Mouse (Mus musculus) left cerebral cortex, adult 8-10 months (tissue): ENCODE results near the gene Serinc4. TPM values are rescaled to one million over a fixed set of nuclear protein-coding genes. Genes with fewer than 3 reads are reported as not detected.

Source experiments
- DNase-seq, 2 experiments: peaks; one replicate each; pipeline ENCODE4 v3.0.0; 2022; ENCODE audit warnings: low spot score in 2 of 2
- microRNA-seq, 2 experiments: library from miRNA; unstranded; fragments of <30 nt; microRNA quantifications; one replicate each; pipeline ENCODE4 v1.2.0; 2022
- total RNA-seq, 4 experiments: library from RNA; stranded (reverse); gene quantifications; 2 replicates each; pipeline ENCODE4 v1.2.4; 2022

Gene Serinc4
- total RNA-seq, 4 experiments from 2014 or later = 0.27 to 1.1 (median 0.50) TPM

DNA sequence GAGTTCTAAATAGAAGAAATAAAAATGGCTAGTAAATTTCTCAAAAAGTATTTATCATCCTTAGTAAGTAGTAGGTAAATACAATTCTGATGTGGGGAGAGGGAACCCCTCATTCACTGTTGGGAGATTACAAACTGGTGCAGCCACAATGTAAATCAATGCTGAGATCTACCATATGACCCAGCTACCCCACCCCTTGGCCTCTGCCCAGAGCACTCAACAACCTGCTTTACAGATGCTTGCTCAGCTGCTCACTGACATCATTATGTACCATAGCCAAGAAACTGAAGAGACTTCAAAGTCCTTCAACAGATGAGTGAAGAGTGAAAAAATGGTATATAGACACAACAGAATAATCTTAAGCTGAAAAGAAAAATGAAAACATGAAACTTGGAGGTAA is 53.3 kb downstream of the Serinc4 start:
- DNase-seq = no peak

DNA sequence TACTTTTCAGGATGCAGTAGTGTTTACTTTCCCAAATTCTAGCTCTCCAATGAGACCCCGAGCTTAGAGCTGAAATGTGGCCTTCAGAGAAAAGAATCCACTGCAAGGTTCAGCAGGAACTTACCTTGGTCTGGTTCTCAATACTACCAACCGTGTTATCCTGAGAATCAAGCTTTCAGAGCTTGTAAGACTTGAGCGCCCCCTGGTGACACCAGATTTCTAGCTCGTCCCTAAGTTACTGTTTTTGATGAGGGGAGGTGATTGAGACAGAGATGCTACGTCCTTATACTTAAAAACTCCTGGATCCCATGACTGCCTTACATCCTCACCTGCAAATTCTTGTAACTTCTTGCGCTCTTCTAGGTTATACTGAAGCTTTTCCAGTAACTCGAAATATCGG is 60.0 kb downstream of the Serinc4 start:
- DNase-seq = peak; percentile 55 to 79

Small RNA genes within 50 kb of the gene (microRNA-seq; reads per million reads assigned to microRNA genes)
- gene Gm22953 = 0 reads per million in 2 experiments

Other genes with a start within 250 kb of the Serinc4 start
- 100 to 1,000 TPM; 139 to 154 (median 147) TPM for gene Trp53bp1, start 185.4 kb downstream of the Serinc4 start, total RNA-seq
- gene Map1a, start 167.2 kb downstream of the Serinc4 start, total RNA-seq = 100 to 1,000 TPM; 617 to 748 (median 671) TPM
- gene Ppip5k1, start 101.4 kb downstream of the Serinc4 start, total RNA-seq = 100 to 1,000 TPM; 121 to 145 (median 130) TPM
- 100 to 1,000 TPM; 418 to 426 (median 425) TPM for gene Ckmt1, start 99.1 kb downstream of the Serinc4 start, total RNA-seq
- gene Strc, start 69.6 kb downstream of the Serinc4 start, total RNA-seq = under 1 TPM; 0.09 to 0.91 (median 0.32) TPM
- 100 to 1,000 TPM; 140 to 171 (median 153) TPM for gene Pdia3, start 43.0 kb downstream of the Serinc4 start, total RNA-seq
- 1 to 10 TPM; 4.2 to 5.9 (median 5.1) TPM for gene Catsper2, start 43.0 kb downstream of the Serinc4 start, total RNA-seq
- not detected for gene Ell3, start 12.5 kb downstream of the Serinc4 start, total RNA-seq
- 100 to 1,000 TPM; 116 to 169 (median 143) TPM for gene Serf2, start 7.6 kb downstream of the Serinc4 start, total RNA-seq
- 10 to 100 TPM; 12.1 to 25.0 (median 17.5) TPM for gene Hypk, start 3.5 kb downstream of the Serinc4 start, total RNA-seq
- gene Mfap1b, start 17.3 kb upstream of the Serinc4 start, total RNA-seq = 10 to 100 TPM; 39.4 to 47.4 (median 43.8) TPM
- 10 to 100 TPM; 31.1 to 37.4 (median 33.7) TPM for gene Mfap1a, start 49.9 kb upstream of the Serinc4 start, total RNA-seq
- 1 to 10 TPM; 4.8 to 5.3 (median 4.9) TPM for gene Wdr76, start 49.9 kb upstream of the Serinc4 start, total RNA-seq